ENCODE assay signal across 18 mouse cellular contexts in genomic region chr3:109199280-109199679, GRCm38 (mm10).
DNase-seq lines count a peak whose midpoint lies in the region; ATAC-seq and TF ChIP-seq lines count a peak whose summit lies in the region.
"Had no signal": no experiment of that assay in that cellular context is flagged by ENCODE, and none has a peak within 500 bp of the region (broad histone marks: within the 10 kb centered on the region; RNA-seq: fewer than 3 reads in every experiment).

No protein-coding gene starts in this region.

- no peak overlapping the region for H3K4me2 ChIP-seq in heart, postnatal 0 days (ENCODE audit: low read depth, low read length)
- no peak overlapping the region for H3K4me2 ChIP-seq in midbrain, postnatal 0 days (ENCODE audit: low read depth, low read length, poor library complexity, severe bottlenecking)
- H3K4me2 ChIP-seq in midbrain, embryonic 15.5 days: no peak overlapping the region
- H3K4me2 ChIP-seq in forebrain, embryonic 12.5 days: no peak overlapping the region
- H3K4me2 ChIP-seq: embryonic facial prominence, embryonic 15.5 days; limb, embryonic 15.5 days; lung, embryonic 15.5 days; neural tube, embryonic 13.5 days; stomach, embryonic 15.5 days had no signal

- no peaks in the 10 kb centered on the region for H3K36me3 ChIP-seq in heart, postnatal 0 days (replicated peaks; ENCODE audit: control insufficient read depth, insufficient read depth, low read length)
- H3K36me3 ChIP-seq in midbrain, postnatal 0 days (ENCODE audit: insufficient read depth, low read length): no peaks in the 10 kb centered on the region
- H3K36me3 ChIP-seq in midbrain, embryonic 15.5 days (replicated peaks): no peaks in the 10 kb centered on the region
- no peaks in the 10 kb centered on the region for H3K36me3 ChIP-seq in forebrain, embryonic 12.5 days (replicated peaks)
- H3K36me3 ChIP-seq: embryonic facial prominence, embryonic 15.5 days; forebrain, embryonic 10.5 days; limb, embryonic 15.5 days; lung, embryonic 15.5 days; neural tube, embryonic 13.5 days; stomach, embryonic 15.5 days had no signal

- H3K4me1 ChIP-seq in heart, postnatal 0 days (ENCODE audit: control insufficient read depth, insufficient read depth): no peaks in the 10 kb centered on the region
- no peaks in the 10 kb centered on the region for H3K4me1 ChIP-seq in midbrain, postnatal 0 days (ENCODE audit: insufficient read depth, low read length)
- H3K4me1 ChIP-seq in midbrain, embryonic 15.5 days: no peaks in the 10 kb centered on the region
- H3K4me1 ChIP-seq in forebrain, embryonic 12.5 days: no peaks in the 10 kb centered on the region
- H3K4me1 ChIP-seq: embryonic facial prominence, embryonic 15.5 days; forebrain, embryonic 10.5 days; limb, embryonic 15.5 days; lung, embryonic 15.5 days; neural tube, embryonic 13.5 days; stomach, embryonic 15.5 days had no signal

- no peaks in the 10 kb centered on the region for H3K27me3 ChIP-seq in heart, postnatal 0 days (ENCODE audit: control insufficient read depth, insufficient read depth, low read length)
- H3K27me3 ChIP-seq in midbrain, postnatal 0 days (ENCODE audit: insufficient read depth, low read length): no peaks in the 10 kb centered on the region
- H3K27me3 ChIP-seq in midbrain, embryonic 15.5 days (replicated peaks): no peaks in the 10 kb centered on the region
- no peaks in the 10 kb centered on the region for H3K27me3 ChIP-seq in forebrain, embryonic 12.5 days
- H3K27me3 ChIP-seq: embryonic facial prominence, embryonic 15.5 days; limb, embryonic 15.5 days; lung, embryonic 15.5 days; neural tube, embryonic 13.5 days; stomach, embryonic 15.5 days had no signal

- no peaks in the 10 kb centered on the region for H3K9me3 ChIP-seq in heart, postnatal 0 days (replicated peaks; ENCODE audit: control insufficient read depth, low read length)
- H3K9me3 ChIP-seq in midbrain, postnatal 0 days (ENCODE audit: low read length): no peaks in the 10 kb centered on the region
- H3K9me3 ChIP-seq in midbrain, embryonic 15.5 days: no peaks in the 10 kb centered on the region
- H3K9me3 ChIP-seq in forebrain, embryonic 12.5 days: no peaks in the 10 kb centered on the region
- H3K9me3 ChIP-seq: embryonic facial prominence, embryonic 15.5 days; forebrain, embryonic 10.5 days; limb, embryonic 15.5 days; lung, embryonic 15.5 days; neural tube, embryonic 13.5 days; stomach, embryonic 15.5 days had no signal

- no peak for TF ChIP-seq EP300 in heart, postnatal 0 days (IDR thresholded peaks at IDR 0.05; ENCODE audit: low read depth)

- no peak overlapping the region for H3K27ac ChIP-seq in heart, postnatal 0 days (ENCODE audit: low read depth)
- H3K27ac ChIP-seq in layer of hippocampus, adult 2 months: no peak overlapping the region
- H3K27ac ChIP-seq in midbrain, postnatal 0 days (ENCODE audit: low read depth, low read length): no peak overlapping the region
- no peak overlapping the region for H3K27ac ChIP-seq in midbrain, embryonic 15.5 days
- no peak overlapping the region for H3K27ac ChIP-seq in forebrain, embryonic 12.5 days
- H3K27ac ChIP-seq: embryonic facial prominence, embryonic 15.5 days; forebrain, embryonic 10.5 days; limb, embryonic 15.5 days; lung, embryonic 15.5 days; neural tube, embryonic 13.5 days; stomach, embryonic 15.5 days had no signal

- no peak overlapping the region for H3K9ac ChIP-seq in heart, postnatal 0 days (replicated peaks; ENCODE audit: low read depth, low read length)
- no peak overlapping the region for H3K9ac ChIP-seq in midbrain, postnatal 0 days (replicated peaks; ENCODE audit: low read length, poor library complexity, severe bottlenecking)
- no peak overlapping the region for H3K9ac ChIP-seq in midbrain, embryonic 15.5 days
- no peak overlapping the region for H3K9ac ChIP-seq in forebrain, embryonic 12.5 days
- H3K9ac ChIP-seq: embryonic facial prominence, embryonic 15.5 days; limb, embryonic 15.5 days; lung, embryonic 15.5 days; neural tube, embryonic 13.5 days; stomach, embryonic 15.5 days had no signal

- 77% methylated on average over 1 of the region's 1 CpGs for WGBS in heart, postnatal 0 days
- WGBS in midbrain, postnatal 0 days: 86% methylated on average over 1 of the region's 1 CpGs
- 87% methylated on average over 1 of the region's 1 CpGs for WGBS in midbrain, embryonic 15.5 days
- 97% methylated on average over 1 of the region's 1 CpGs for WGBS in forebrain, embryonic 12.5 days

- DNase-seq in heart, postnatal 0 days (ENCODE audit: low spot score): no peak
- DNase-seq in heart, adult 11 months: no peak
- no peak for DNase-seq in layer of hippocampus, adult 2 months (ENCODE audit: low spot score in 2 of 2)
- DNase-seq in layer of hippocampus, adult 18-20 months (ENCODE audit: low spot score in 2 of 2): no peak
- peak; percentile 26 for DNase-seq in midbrain, postnatal 0 days (ENCODE audit: low spot score)
- DNase-seq: cerebellum, adult 9-11 months; embryo, embryonic 11 days; gastrocnemius, postnatal 14 days; layer of hippocampus, adult 9-11 months had no signal

- no peak overlapping the region for H3K4me3 ChIP-seq in heart, postnatal 0 days (ENCODE audit: low read depth, low read length)
- no peak overlapping the region for H3K4me3 ChIP-seq in layer of hippocampus, adult 2 months
- H3K4me3 ChIP-seq in midbrain, postnatal 0 days (ENCODE audit: low read depth, low read length): no peak overlapping the region
- H3K4me3 ChIP-seq in midbrain, embryonic 15.5 days: no peak overlapping the region
- H3K4me3 ChIP-seq in forebrain, embryonic 12.5 days (replicated peaks): no peak overlapping the region
- H3K4me3 ChIP-seq: embryonic facial prominence, embryonic 15.5 days; forebrain, embryonic 10.5 days; limb, embryonic 15.5 days; lung, embryonic 15.5 days; neural tube, embryonic 13.5 days; stomach, embryonic 15.5 days had no signal

- ATAC-seq in heart, postnatal 0 days (ENCODE audit: insufficient read depth, low read depth): no peak
- no peak for ATAC-seq in midbrain, postnatal 0 days (ENCODE audit: low FRiP score)
- no peak for ATAC-seq in midbrain, embryonic 15.5 days (replicated peaks)
- no peak for ATAC-seq in forebrain, embryonic 12.5 days (ENCODE audit: low FRiP score)
- ATAC-seq: hindbrain, embryonic 16.5 days had no signal

- TF ChIP-seq CTCF in heart, postnatal 0 days (IDR thresholded peaks at IDR 0.05; ENCODE audit: low read depth): peak; percentile 37
- TF ChIP-seq CTCF in layer of hippocampus, adult 2 months (conservative IDR thresholded peaks at IDR 0.05): peak; percentile 65
- peak; percentile 47 for TF ChIP-seq CTCF in midbrain, postnatal 0 days (IDR thresholded peaks at IDR 0.05)
